17 mouse cellular contexts compared by ENCODE assay signal in the genomic region with DNA sequence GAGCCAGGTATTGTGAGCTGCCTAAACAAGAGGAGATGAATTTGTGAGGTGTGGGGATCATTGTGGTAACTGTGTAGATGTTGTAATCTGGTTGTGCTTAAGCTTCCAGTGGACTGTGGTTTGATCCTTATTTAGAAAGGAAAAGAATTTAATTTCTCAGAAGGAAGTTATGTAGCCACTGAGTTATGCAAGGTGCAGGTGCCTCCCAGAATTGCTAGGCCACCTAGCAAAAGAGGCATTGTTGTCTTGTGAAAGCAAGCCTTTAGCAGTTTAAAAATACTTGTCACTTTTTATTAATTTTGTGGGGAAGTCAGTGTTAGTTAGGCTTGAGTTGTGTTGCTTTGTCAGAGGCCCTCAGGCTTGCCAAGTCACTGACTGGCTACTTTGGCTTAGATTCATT. TPM values are rescaled to one million over a fixed set of nuclear protein-coding genes. Genes with fewer than 3 reads are reported as not detected.
DNase-seq lines count a peak whose midpoint lies in the region; ATAC-seq and TF ChIP-seq lines count a peak whose summit lies in the region.
"Had no signal": no experiment of that assay in that cellular context is flagged by ENCODE, and none has a peak within 500 bp of the region (broad histone marks: within the 10 kb centered on the region; RNA-seq: fewer than 3 reads in every experiment).

No protein-coding gene starts in this region.

- no peak overlapping the region for H3K4me3 ChIP-seq in lung, embryonic 14.5 days (ENCODE audit: low read depth, low read length)
- no peak overlapping the region for H3K4me3 ChIP-seq in lung, adult 2 months (replicated peaks; ENCODE audit: extremely low read depth, low read depth, low read length)
- H3K4me3 ChIP-seq in embryonic fibroblast, embryonic 13.5 days (ENCODE audit: insufficient read depth, low read length): no peak overlapping the region
- H3K4me3 ChIP-seq: forebrain, embryonic 13.5 days; midbrain, embryonic 15.5 days; neural tube, embryonic 15.5 days had no signal

- H3K36me3 ChIP-seq in lung, embryonic 14.5 days (ENCODE audit: insufficient read depth): peaks cover 9% of the 10 kb centered on the region; the same call in 1 of the 2 replicates

- TF ChIP-seq POLR2A in lung, adult 2 months (IDR thresholded peaks at IDR 0.05; ENCODE audit: borderline replicate concordance, extremely low read depth, low read depth, low read length): no peak
- TF ChIP-seq POLR2A in embryonic fibroblast, embryonic 13.5 days (IDR thresholded peaks at IDR 0.05; ENCODE audit: low read depth, low read length): no peak

- 0 out of 2 replicates have a peak overlapping the region, but pooled peaks have one; percentile 19 for H3K27ac ChIP-seq in lung, embryonic 14.5 days (ENCODE audit: low read depth)
- H3K27ac ChIP-seq in embryonic fibroblast, embryonic 13.5 days (ENCODE audit: insufficient read depth, low read length): peak overlapping the region; percentile 19; the same call in 1 of the 2 replicates
- H3K27ac ChIP-seq: forebrain, embryonic 13.5 days; midbrain, embryonic 15.5 days; neural tube, embryonic 15.5 days had no signal

- H3K4me2 ChIP-seq in lung, embryonic 14.5 days: no peak overlapping the region
- H3K4me2 ChIP-seq: forebrain, embryonic 13.5 days; midbrain, embryonic 15.5 days; neural tube, embryonic 15.5 days had no signal

- H3K4me1 ChIP-seq in lung, embryonic 14.5 days (ENCODE audit: insufficient read depth): 0 out of 2 replicates have a peak, but pooled peaks cover 3% of the 10 kb centered on the region
- H3K4me1 ChIP-seq in lung, adult 2 months (ENCODE audit: control insufficient read depth, insufficient read depth, low read length): peaks cover 22% of the 10 kb centered on the region
- H3K4me1 ChIP-seq in embryonic fibroblast, embryonic 13.5 days (ENCODE audit: control insufficient read depth, insufficient read depth, low read length): peaks cover 20% of the 10 kb centered on the region
- H3K4me1 ChIP-seq: forebrain, embryonic 13.5 days had no signal

- no peaks in the 10 kb centered on the region for H3K9me3 ChIP-seq in lung, embryonic 14.5 days (ENCODE audit: low read depth, low read length)
- H3K9me3 ChIP-seq: forebrain, embryonic 13.5 days; midbrain, embryonic 15.5 days; neural tube, embryonic 15.5 days had no signal

- no peak for TF ChIP-seq CTCF in lung, embryonic 14.5 days (IDR thresholded peaks at IDR 0.05; ENCODE audit: low read depth)
- TF ChIP-seq CTCF in lung, adult 2 months (IDR thresholded peaks at IDR 0.05; ENCODE audit: insufficient read depth, low read length): no peak
- no peak for TF ChIP-seq CTCF in embryonic fibroblast, embryonic 13.5 days (IDR thresholded peaks at IDR 0.05; ENCODE audit: borderline replicate concordance, insufficient read depth, low read length)

- no peak overlapping the region for H3K9ac ChIP-seq in lung, embryonic 14.5 days
- H3K9ac ChIP-seq: forebrain, embryonic 13.5 days; midbrain, embryonic 15.5 days; neural tube, embryonic 15.5 days had no signal

- no peaks in the 10 kb centered on the region for H3K27me3 ChIP-seq in lung, embryonic 14.5 days (ENCODE audit: insufficient read depth, low read length)
- H3K27me3 ChIP-seq: forebrain, embryonic 13.5 days; midbrain, embryonic 15.5 days; neural tube, embryonic 15.5 days had no signal

- ATAC-seq in lung, embryonic 14.5 days (ENCODE audit: insufficient read depth): no peak
- ATAC-seq in megakaryocyte progenitor cell, adult 5-6 weeks (replicated peaks; ENCODE audit: poor library complexity): peak; percentile 78
- ATAC-seq: CD4-positive, CD25-positive, alpha-beta regulatory T cell, adult 4 months; forebrain, embryonic 13.5 days; midbrain, embryonic 15.5 days had no signal

- no peak for DNase-seq in lung, embryonic 14.5 days
- no peak for DNase-seq in lung, adult 2 months
- DNase-seq in Muller cell, postnatal 12 days (ENCODE audit: inconsistent ontology term): peak; percentile 86
- DNase-seq in frontal cortex, postnatal 36 days (ENCODE audit: low spot score in 2 of 2): no peak
- no peak for DNase-seq in frontal cortex, postnatal 14 days (ENCODE audit: low spot score in 2 of 2)
- DNase-seq: adrenal gland, postnatal 25 days; cerebellum, adult 18-20 months; cerebellum, postnatal 36 days; gastrocnemius, postnatal 36 days; kidney, adult 18-20 months; kidney, postnatal 14 days had no signal

RNA-seq across cellular contexts. Expression of gene Ube2f, which starts 7.8 kb away (rescaled TPM):
- 77.9 and 78.0 TPM in 2 replicates for polyA plus RNA-seq in lung, embryonic 14.5 days (2014; fragmentation: Nextera tagmentation; extraction: Ambion mirVana)
- polyA plus RNA-seq in lung, adult 2 months (2012; rRNA removed): 21.7 and 29.8 TPM in 2 replicates
- 59.0 and 71.7 TPM in 2 replicates for polyA plus RNA-seq in embryonic fibroblast, embryonic 13.5 days (2011; ENCODE audit: insufficient read length, low read depth, missing spikeins)
- total RNA-seq in megakaryocyte progenitor cell, adult 5-6 weeks (2015): 90.2 and 92.6 TPM in 2 replicates
- total RNA-seq in megakaryocyte progenitor cell, adult 5-6 weeks (2017): 46.8 and 58.6 TPM in 2 replicates

RNA-seq across cellular contexts. Expression of gene Scly, which starts 40.2 kb away (rescaled TPM):
- polyA plus RNA-seq in lung, embryonic 14.5 days (2014; fragmentation: Nextera tagmentation; extraction: Ambion mirVana): 11.8 and 12.3 TPM in 2 replicates
- 23.7 and 26.6 TPM in 2 replicates for polyA plus RNA-seq in lung, adult 2 months (2012; rRNA removed)
- polyA plus RNA-seq in embryonic fibroblast, embryonic 13.5 days (2011; ENCODE audit: insufficient read length, low read depth, missing spikeins): 6.4 and 8.7 TPM in 2 replicates
- total RNA-seq in megakaryocyte progenitor cell, adult 5-6 weeks (2015): 19.8 and 20.0 TPM in 2 replicates
- total RNA-seq in megakaryocyte progenitor cell, adult 5-6 weeks (2017): 21.1 and 23.6 TPM in 2 replicates
